Mouse (Mus musculus) kidney, postnatal 0 days (tissue): ENCODE measurements around the gene Csk. TPM values are rescaled to one million over a fixed set of nuclear protein-coding genes. Genes with fewer than 3 reads are reported as not detected.
A peak's percentile ranks its signal among the peaks of the same experiment; 100 is the strongest.

Experiments
- ATAC-seq: fragments of 200-750 bp; cut with Nextera tagmentation; replicated peaks from 2 replicates; pipeline ENCODE4 v1.8.0; 2017; ENCODE audit warnings: low read depth, moderate number of reproducible peaks, moderate TSS enrichment, moderate library complexity; ENCODE audit not compliant: low FRiP score
- DNase-seq: peaks from one replicate; pipeline ENCODE4 v3.0.0-alpha.2; 2016; ENCODE audit warnings: low spot score
- H3K27ac ChIP-seq: fragments of 300-500 bp; sonication (generic); 2 replicates; pipeline ENCODE4 v1.5.1; 2014; ENCODE audit warnings: mild to moderate bottlenecking
- H3K27me3 ChIP-seq: fragments of 300-500 bp; sonication (generic); 2 replicates; pipeline ENCODE4 v1.6.1; 2014; ENCODE audit warnings: low read length, mixed read lengths; ENCODE audit not compliant: insufficient read depth
- H3K36me3 ChIP-seq: fragments of 300-500 bp; sonication (generic); 2 replicates; pipeline ENCODE4 v1.6.1; 2014; ENCODE audit warnings: low read length, mixed read lengths; ENCODE audit not compliant: insufficient read depth
- H3K4me1 ChIP-seq: fragments of 300-500 bp; sonication (generic); replicated peaks from 2 replicates; pipeline ENCODE4 v1.6.1; 2014; ENCODE audit warnings: antibody characterized with exemption, low read length, mixed read lengths; ENCODE audit not compliant: insufficient read depth
- H3K4me2 ChIP-seq: fragments of 300-500 bp; sonication (generic); 2 replicates; pipeline ENCODE4 v1.6.1; 2014; ENCODE audit warnings: mild to moderate bottlenecking, low read length, moderate library complexity, mixed read lengths
- H3K4me3 ChIP-seq: fragments of 300-500 bp; sonication (generic); replicated peaks from 2 replicates; pipeline ENCODE4 v1.5.1; 2014; ENCODE audit warnings: low read depth, low read length
- H3K9ac ChIP-seq: fragments of 300-500 bp; sonication (generic); 2 replicates; pipeline ENCODE4 v1.6.1; 2014; ENCODE audit warnings: low read depth, low read length
- H3K9me3 ChIP-seq: fragments of 300-500 bp; sonication (generic); replicated peaks from 2 replicates; pipeline ENCODE4 v1.6.1; 2016; ENCODE audit warnings: low read length, inconsistent platforms, mixed read lengths
- CTCF ChIP-seq: IDR thresholded peaks from 2 replicates; pipeline ENCODE4 v1.5.1; 2016; ENCODE audit warnings: antibody characterized with exemption, low read depth, mild to moderate bottlenecking, moderate library complexity
- WGBS: fragments of 180-500 bp; shearing (Covaris S2); extraction: QIAGEN DNeasy Blood & Tissue Kit; methylation state at CpG from one replicate; pipeline ENCODE4 v1.1.7; 2014; 5-methylcytosine and 5-hydroxymethylcytosine counted together
- polyA plus RNA-seq: library from polyadenylated mRNA; unstranded; fragments of >200 nt; fragmentation: Nextera tagmentation; extraction: Ambion mirVana; gene quantifications from 2 replicates; pipeline ENCODE4 v1.2.1, GENCODE M21; 2015

Csk gene
- polyA plus RNA-seq, 1 experiment from 2014 or later = 23.9 TPM

GRCm38 (mm10) chr9:57641022-57641421 lies 12.4 kb downstream of the Csk start:
- 73% methylated on average over 1 of the region's 1 CpGs for WGBS
- Histone ChIP-seq H3K9ac (no peak overlapping the region), H3K27me3 (no peaks in the 10 kb centered on the region), H3K4me1 (peaks cover 58% of the 10 kb centered on the region), H3K27ac (peak overlapping the region; percentile 83), H3K4me2 (peak overlapping the region; percentile 40), H3K36me3 (no peaks in the 10 kb centered on the region), H3K9me3 (no peaks in the 10 kb centered on the region), H3K4me3 (no peak overlapping the region)
- no peak for ATAC-seq
- no peak for TF ChIP-seq CTCF
- DNase-seq = no peak

- Histone ChIP-seq H3K27me3 (no peaks in the 10 kb centered on the region), H3K9me3 (no peaks in the 10 kb centered on the region), H3K36me3 (no peaks in the 10 kb centered on the region), H3K9ac (peak overlapping the region; percentile 39), H3K4me2 (peak overlapping the region; percentile 40), H3K27ac (peak overlapping the region; percentile 83), H3K4me3 (no peak overlapping the region), H3K4me1 (peaks cover 58% of the 10 kb centered on the region)
- ATAC-seq (peak; percentile 53; the same call in 1 of the 2 replicates), DNase-seq (peak; percentile 86)
- WGBS = 4% methylated on average over 15 of the region's 15 CpGs
- 0 out of 2 replicates have a peak, but pooled peaks have one; percentile 3 for TF ChIP-seq CTCF
Observed at GRCm38 (mm10) chr9:57640384-57640783, 13.0 kb downstream of the Csk start.

- Histone ChIP-seq H3K36me3 (no peaks in the 10 kb centered on the region), H3K4me3 (no peak overlapping the region), H3K4me1 (peaks cover 58% of the 10 kb centered on the region), H3K9ac (0 out of 2 replicates have a peak overlapping the region, but pooled peaks have one; percentile 31), H3K27me3 (no peaks in the 10 kb centered on the region), H3K9me3 (no peaks in the 10 kb centered on the region), H3K27ac (peak overlapping the region; percentile 83), H3K4me2 (peak overlapping the region; percentile 40)
- no peak for ATAC-seq
- 65% methylated on average over 5 of the region's 5 CpGs for WGBS
- no peak for DNase-seq
- TF ChIP-seq CTCF = no peak
Observed at GRCm38 (mm10) chr9:57639661-57640328, 13.6 kb downstream of the Csk start.

GRCm38 (mm10) chr9:57638651-57639459 lies 14.6 kb downstream of the Csk start:
- Histone ChIP-seq H3K36me3 (no peaks in the 10 kb centered on the region), H3K4me3 (no peak overlapping the region), H3K9me3 (no peaks in the 10 kb centered on the region), H3K27ac (peak overlapping the region; percentile 83), H3K4me1 (peaks cover 54% of the 10 kb centered on the region), H3K4me2 (peak overlapping the region; percentile 40), H3K9ac (peak overlapping the region; percentile 31), H3K27me3 (no peaks in the 10 kb centered on the region)
- WGBS = 15% methylated on average over 8 of the region's 8 CpGs
- no peak for ATAC-seq
- no peak for DNase-seq
- TF ChIP-seq CTCF = no peak

- Histone ChIP-seq H3K9ac (no peak overlapping the region), H3K9me3 (no peaks in the 10 kb centered on the region), H3K27ac (peak overlapping the region; percentile 83), H3K36me3 (no peaks in the 10 kb centered on the region), H3K4me2 (peak overlapping the region; percentile 4), H3K27me3 (no peaks in the 10 kb centered on the region), H3K4me1 (peaks cover 43% of the 10 kb centered on the region), H3K4me3 (no peak overlapping the region)
- 7% methylated on average over 6 of the region's 6 CpGs for WGBS
- DNase-seq = peak; percentile 83
- ATAC-seq = peak; percentile 55; the same call in 1 of the 2 replicates
- no peak for TF ChIP-seq CTCF
Observed at GRCm38 (mm10) chr9:57637741-57638322, 15.6 kb downstream of the Csk start.

GRCm38 (mm10) chr9:57637272-57637671 lies 16.2 kb downstream of the Csk start:
- H3K9me3 ChIP-seq = no peaks in the 10 kb centered on the region
- 50% methylated on average over 3 of the region's 3 CpGs for WGBS
- H3K4me1 ChIP-seq = peaks cover 42% of the 10 kb centered on the region
- no peaks in the 10 kb centered on the region for H3K36me3 ChIP-seq
- H3K4me2 ChIP-seq = 0 out of 2 replicates have a peak overlapping the region, but pooled peaks have one; percentile 4
- ATAC-seq (no peak), DNase-seq (no peak)
- H3K27ac ChIP-seq = peak overlapping the region; percentile 83
- no peak overlapping the region for H3K9ac ChIP-seq
- no peaks in the 10 kb centered on the region for H3K27me3 ChIP-seq
- no peak overlapping the region for H3K4me3 ChIP-seq
- no peak for TF ChIP-seq CTCF
